Mouse (Mus musculus) heart, embryonic 15.5 days (tissue): ENCODE data around the gene Klhl12. TPM values are rescaled to one million over a fixed set of nuclear protein-coding genes. Genes with fewer than 3 reads are reported as not detected.

Experiments used
- ATAC-seq: fragments of 200-750 bp; cut with Nextera tagmentation; replicated peaks from 2 replicates; pipeline ENCODE4 v1.8.0; 2017; ENCODE audit warnings: low read depth, moderate TSS enrichment; ENCODE audit not compliant: insufficient number of reproducible peaks, insufficient read depth, low FRiP score
- H3K27ac ChIP-seq: fragments of 300-500 bp; sonication (generic); 2 replicates; pipeline ENCODE4 v1.5.1; 2015; ENCODE audit warnings: mild to moderate bottlenecking, inconsistent platforms
- H3K27me3 ChIP-seq: fragments of 300-500 bp; sonication (generic); 2 replicates; pipeline ENCODE4 v1.6.1; 2015; ENCODE audit warnings: inconsistent platforms
- H3K36me3 ChIP-seq: fragments of 300-500 bp; sonication (generic); 2 replicates; pipeline ENCODE4 v1.6.1; 2015; ENCODE audit warnings: mild to moderate bottlenecking, inconsistent platforms
- H3K4me1 ChIP-seq: fragments of 300-500 bp; sonication (generic); replicated peaks from 2 replicates; pipeline ENCODE4 v1.6.1; 2015; ENCODE audit warnings: inconsistent platforms
- H3K4me2 ChIP-seq: fragments of 300-500 bp; sonication (generic); 2 replicates; pipeline ENCODE4 v1.6.1; 2015; ENCODE audit warnings: inconsistent platforms, mild to moderate bottlenecking, moderate library complexity
- H3K4me3 ChIP-seq: fragments of 300-500 bp; sonication (generic); 2 replicates; pipeline ENCODE4 v1.5.1; 2015; ENCODE audit warnings: mild to moderate bottlenecking, inconsistent platforms
- H3K9ac ChIP-seq: fragments of 300-500 bp; sonication (generic); 2 replicates; pipeline ENCODE4 v1.6.1; 2015; ENCODE audit warnings: mild to moderate bottlenecking, inconsistent platforms
- H3K9me3 ChIP-seq: fragments of 300-500 bp; sonication (generic); replicated peaks from 2 replicates; pipeline ENCODE4 v1.6.1; 2016; ENCODE audit warnings: inconsistent platforms
- WGBS: fragments of 180-500 bp; shearing (Covaris S2); methylation state at CpG from one replicate; pipeline ENCODE4 v1.1.7; 2015; ENCODE audit warnings: mixed read lengths; 5-methylcytosine and 5-hydroxymethylcytosine counted together
- polyA plus RNA-seq: library from polyadenylated mRNA; unstranded; fragments of >200 nt; fragmentation: Nextera tagmentation; extraction: Ambion mirVana; gene quantifications from 2 replicates; pipeline ENCODE4 v1.2.1, GENCODE M21; 2015

Klhl12 gene
- polyA plus RNA-seq, 1 experiment from 2014 or later = 17.5 TPM

DNA sequence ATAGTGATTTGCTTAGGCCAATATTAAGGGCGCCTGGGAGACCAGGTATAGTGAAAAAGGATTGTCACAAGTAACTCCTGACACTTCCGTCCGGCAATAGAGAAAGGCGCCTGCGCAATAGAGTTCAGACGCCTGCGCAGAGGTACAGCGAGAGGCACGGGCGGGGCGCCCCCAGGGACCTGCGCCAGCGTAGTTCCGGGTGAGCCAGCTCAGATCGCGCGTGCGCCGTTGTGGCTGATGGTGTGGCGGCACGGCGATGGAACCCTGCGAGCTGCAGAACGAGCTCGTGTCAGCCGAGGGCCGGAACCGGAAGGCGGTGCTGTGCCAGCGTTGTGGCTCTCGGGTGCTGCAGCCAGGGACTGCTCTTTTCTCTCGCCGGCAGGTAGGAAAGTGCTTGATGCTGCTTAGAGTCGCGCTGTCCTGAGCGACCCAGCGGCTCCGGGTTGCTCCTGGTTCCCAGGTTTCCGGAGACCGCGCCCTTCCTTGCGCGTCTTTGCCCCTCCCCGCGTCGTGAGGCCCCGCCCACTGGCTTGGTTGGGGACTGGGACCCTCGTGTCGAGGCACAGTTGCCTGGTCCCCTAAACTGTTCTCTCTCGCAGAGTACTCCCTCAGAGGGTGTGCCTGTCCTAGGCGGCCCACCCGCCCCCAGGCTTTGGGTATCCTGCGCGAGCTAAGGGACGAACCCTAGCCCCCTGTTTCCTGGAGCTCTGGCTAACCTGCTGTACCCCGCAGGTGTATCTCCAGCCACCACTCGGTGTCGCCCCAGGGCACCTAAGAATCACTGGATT lies 39.3 kb downstream of the Klhl12 start, which contains the start of gene Rabif:
Gene Rabif, plus strand, starts transcription at position 221 of the 788 bp plus-strand sequence.
- Histone ChIP-seq H3K4me3 (peak within 1 kb of the TSS; percentile 80), H3K4me1 (peaks cover 14% of the 10 kb centered on the region), H3K36me3 (peaks cover 10% of the 10 kb centered on the region), H3K9ac (peak within 1 kb of the TSS; percentile 75), H3K27me3 (no peaks in the 10 kb centered on the region), H3K27ac (peak within 1 kb of the TSS; percentile 95), H3K4me2 (peak within 1 kb of the TSS; percentile 75), H3K9me3 (no peaks in the 10 kb centered on the region)
- ATAC-seq = peak; percentile 100
- WGBS = under 1% methylated on average over 52 of the region's 58 CpGs

DNA sequence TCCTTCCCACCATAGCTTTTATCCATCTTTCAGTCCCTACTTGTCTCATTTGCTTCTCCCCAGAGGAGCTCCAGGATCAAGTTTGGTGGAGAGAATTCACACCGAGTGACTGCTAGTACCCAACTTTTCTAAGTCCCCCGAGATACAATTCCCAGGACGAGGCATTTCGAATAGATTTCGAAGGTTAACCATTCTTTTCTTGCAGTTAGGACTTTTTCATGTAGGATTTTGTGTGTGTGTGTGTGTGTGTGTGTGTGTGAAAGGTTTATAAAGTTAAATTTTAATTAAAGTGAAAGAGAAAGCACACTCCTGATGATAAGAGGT lies 39.8 kb downstream of the Klhl12 start:
- Histone ChIP-seq H3K36me3 (peaks cover 4% of the 10 kb centered on the region), H3K4me1 (peaks cover 14% of the 10 kb centered on the region), H3K9me3 (no peaks in the 10 kb centered on the region), H3K4me3 (peak overlapping the region; percentile 80), H3K27ac (peak overlapping the region; percentile 95), H3K27me3 (no peaks in the 10 kb centered on the region), H3K9ac (peak overlapping the region; percentile 75), H3K4me2 (peak overlapping the region; percentile 75)
- ATAC-seq = no peak
- WGBS = 11% methylated on average over 5 of the region's 5 CpGs

DNA sequence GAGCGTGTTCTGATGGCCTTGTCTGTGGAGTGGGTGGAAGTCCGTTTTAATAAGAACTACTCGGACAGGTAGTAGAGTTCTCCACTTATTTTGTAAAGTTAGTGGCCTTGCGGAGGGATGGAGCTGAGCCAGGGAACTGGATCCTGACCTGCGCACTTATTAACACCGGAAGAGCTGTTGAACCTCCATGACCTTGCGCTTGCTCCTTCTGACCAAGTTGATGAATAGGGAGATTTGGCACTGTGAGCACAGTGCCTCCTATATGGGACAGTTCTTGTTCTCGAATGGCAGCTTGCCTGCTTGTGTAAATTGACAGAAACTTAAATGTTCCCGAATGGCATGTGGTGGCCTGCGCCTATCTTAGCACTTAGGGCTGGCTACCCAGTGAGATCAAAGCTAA lies 40.7 kb downstream of the Klhl12 start:
- peaks cover 14% of the 10 kb centered on the region for H3K4me1 ChIP-seq
- no peak overlapping the region for H3K9ac ChIP-seq
- H3K36me3 ChIP-seq = no peaks in the 10 kb centered on the region; the same call in 1 of the 2 replicates
- H3K4me3 ChIP-seq = peak overlapping the region; percentile 80; the same call in 1 of the 2 replicates
- no peaks in the 10 kb centered on the region for H3K27me3 ChIP-seq
- no peak for ATAC-seq
- H3K4me2 ChIP-seq = peak overlapping the region; percentile 75
- H3K27ac ChIP-seq = no peak overlapping the region
- WGBS = 80% methylated on average over 10 of the region's 10 CpGs
- no peaks in the 10 kb centered on the region for H3K9me3 ChIP-seq

DNA sequence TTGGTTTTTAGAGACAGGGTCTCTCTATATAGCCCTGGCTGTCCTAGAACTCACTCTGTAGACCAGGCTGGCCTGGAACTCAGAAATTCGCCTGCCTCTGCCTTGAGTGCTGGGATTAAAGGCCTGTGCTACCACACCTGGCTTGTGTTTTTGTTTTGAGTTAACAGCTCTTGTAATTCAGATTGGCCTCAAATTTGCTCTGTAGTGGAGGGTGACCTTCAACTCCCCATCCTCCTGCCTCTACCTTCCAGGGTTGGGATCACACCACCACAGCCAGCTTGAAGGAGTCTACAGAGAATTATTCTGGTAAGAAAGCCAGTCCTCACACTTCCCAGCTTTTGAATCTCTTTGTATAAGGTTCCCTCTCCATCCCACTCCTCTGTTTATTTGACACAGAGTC lies 45.6 kb downstream of the Klhl12 start:
- H3K4me2 ChIP-seq = no peak overlapping the region
- no peak overlapping the region for H3K27ac ChIP-seq
- ATAC-seq = no peak
- 89% methylated on average over 1 of the region's 1 CpGs for whole genome bisulfite sequencing
- H3K4me3 ChIP-seq = no peak overlapping the region
- H3K36me3 ChIP-seq = peaks cover 5% of the 10 kb centered on the region; the same call in 1 of the 2 replicates
- peaks cover 5% of the 10 kb centered on the region for H3K4me1 ChIP-seq
- H3K9me3 ChIP-seq = no peaks in the 10 kb centered on the region
- H3K27me3 ChIP-seq = no peaks in the 10 kb centered on the region
- H3K9ac ChIP-seq = no peak overlapping the region

DNA sequence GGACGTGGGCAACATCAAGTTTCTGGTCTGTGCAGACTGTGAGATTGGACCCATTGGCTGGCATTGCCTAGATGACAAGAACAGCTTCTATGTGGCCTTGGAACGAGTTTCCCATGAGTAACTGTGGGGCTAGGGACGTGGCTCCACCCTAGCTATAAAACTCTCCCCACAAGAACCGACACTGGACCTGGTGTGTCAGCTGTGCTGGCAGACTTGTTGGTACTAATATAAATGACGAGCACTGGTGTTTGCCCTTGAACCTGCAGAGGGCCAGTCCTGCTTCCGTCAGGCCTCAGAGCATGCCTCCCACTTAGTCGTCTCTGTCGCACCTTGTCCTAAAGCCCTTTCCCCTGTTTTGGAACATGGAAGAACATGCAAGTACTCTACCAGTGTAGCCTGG lies 50.9 kb downstream of the Klhl12 start:
- Histone ChIP-seq H3K9me3 (no peaks in the 10 kb centered on the region), H3K27me3 (no peaks in the 10 kb centered on the region), H3K27ac (no peak overlapping the region), H3K36me3 (peaks cover 24% of the 10 kb centered on the region), H3K9ac (no peak overlapping the region), H3K4me3 (no peak overlapping the region), H3K4me2 (no peak overlapping the region), H3K4me1 (no peaks in the 10 kb centered on the region)
- ATAC-seq = no peak
- 90% methylated on average over 8 of the region's 8 CpGs for WGBS

DNA sequence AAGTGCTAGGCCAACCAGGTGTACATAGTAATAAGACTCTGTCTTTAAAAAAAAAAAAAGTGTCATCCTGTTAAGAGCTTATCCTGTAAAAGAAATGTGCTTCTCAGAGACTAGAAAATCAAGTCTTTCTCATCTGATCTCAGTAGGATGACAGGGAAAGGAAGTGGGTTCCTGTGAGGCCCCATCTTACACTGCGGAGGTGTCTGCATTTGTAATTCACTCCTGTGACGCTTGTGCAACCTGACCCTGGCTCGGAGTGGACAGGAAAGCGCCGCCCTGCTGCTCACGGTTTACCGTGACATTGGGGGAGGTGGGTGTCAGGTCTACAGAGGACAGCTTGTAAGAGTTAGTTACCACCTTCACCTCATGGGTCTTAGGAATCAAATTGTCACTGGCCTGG lies 54.7 kb downstream of the Klhl12 start:
- Histone ChIP-seq H3K4me2 (no peak overlapping the region), H3K9me3 (no peaks in the 10 kb centered on the region), H3K36me3 (peaks cover 20% of the 10 kb centered on the region), H3K4me1 (peaks cover 10% of the 10 kb centered on the region), H3K4me3 (no peak overlapping the region), H3K27ac (no peak overlapping the region), H3K9ac (no peak overlapping the region), H3K27me3 (peaks cover 14% of the 10 kb centered on the region; the same call in 1 of the 2 replicates)
- no peak for ATAC-seq
- 50% methylated on average over 7 of the region's 7 CpGs for WGBS

DNA sequence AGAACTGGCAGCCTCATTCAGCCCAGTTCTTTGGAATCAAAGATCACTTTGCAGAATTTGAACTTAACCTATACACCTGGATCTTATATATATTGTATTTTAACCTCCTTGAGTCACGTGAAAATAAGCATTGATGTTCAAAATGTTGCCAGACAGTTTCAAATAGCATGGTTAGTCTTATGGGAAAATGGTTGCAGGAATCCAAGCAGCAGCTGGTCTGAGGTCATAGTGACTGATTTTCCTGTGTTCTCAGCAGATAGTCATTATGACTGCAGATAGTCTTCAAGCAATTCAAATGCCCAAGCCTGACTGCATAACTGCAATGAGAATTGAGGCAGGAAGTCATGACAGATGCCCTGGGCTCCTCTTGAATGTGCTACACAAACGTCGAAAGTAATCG lies 56.9 kb downstream of the Klhl12 start:
- WGBS = 63% methylated on average over 4 of the region's 4 CpGs
- no peak overlapping the region for H3K4me2 ChIP-seq
- H3K4me1 ChIP-seq = peaks cover 21% of the 10 kb centered on the region
- no peak for ATAC-seq
- no peaks in the 10 kb centered on the region for H3K9me3 ChIP-seq
- no peak overlapping the region for H3K27ac ChIP-seq
- H3K27me3 ChIP-seq = peaks cover 14% of the 10 kb centered on the region; the same call in 1 of the 2 replicates
- peaks cover 7% of the 10 kb centered on the region; the same call in 1 of the 2 replicates for H3K36me3 ChIP-seq
- H3K9ac ChIP-seq = no peak overlapping the region
- H3K4me3 ChIP-seq = no peak overlapping the region

DNA sequence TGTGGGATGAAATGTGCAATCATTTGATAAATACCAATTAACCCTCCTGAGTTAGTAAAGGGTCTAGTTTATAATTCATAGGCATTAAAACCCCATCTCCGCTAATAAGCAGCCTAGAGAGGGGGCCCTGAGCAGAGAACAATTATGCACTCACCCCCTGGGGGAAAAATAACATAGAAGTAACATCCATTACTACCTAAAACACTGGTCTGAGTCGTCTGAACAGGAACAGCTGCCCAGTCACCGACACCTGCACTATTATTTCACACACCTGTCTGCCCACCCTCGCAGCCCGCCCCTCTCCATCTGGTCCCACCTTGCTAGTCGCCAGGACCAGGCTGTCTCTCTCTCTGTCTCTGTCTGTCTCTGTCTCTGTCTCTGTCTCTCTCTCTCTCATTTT lies 57.3 kb downstream of the Klhl12 start:
- Histone ChIP-seq H3K4me2 (0 out of 2 replicates have a peak overlapping the region, but pooled peaks have one; percentile 93), H3K4me1 (peaks cover 21% of the 10 kb centered on the region), H3K4me3 (peak overlapping the region; percentile 55; the same call in 1 of the 2 replicates), H3K27ac (no peak overlapping the region), H3K9me3 (no peaks in the 10 kb centered on the region), H3K27me3 (peaks cover 14% of the 10 kb centered on the region; the same call in 1 of the 2 replicates), H3K36me3 (peaks cover 3% of the 10 kb centered on the region; the same call in 1 of the 2 replicates), H3K9ac (no peak overlapping the region)
- no peak for ATAC-seq
- WGBS = 62% methylated on average over 6 of the region's 6 CpGs

DNA sequence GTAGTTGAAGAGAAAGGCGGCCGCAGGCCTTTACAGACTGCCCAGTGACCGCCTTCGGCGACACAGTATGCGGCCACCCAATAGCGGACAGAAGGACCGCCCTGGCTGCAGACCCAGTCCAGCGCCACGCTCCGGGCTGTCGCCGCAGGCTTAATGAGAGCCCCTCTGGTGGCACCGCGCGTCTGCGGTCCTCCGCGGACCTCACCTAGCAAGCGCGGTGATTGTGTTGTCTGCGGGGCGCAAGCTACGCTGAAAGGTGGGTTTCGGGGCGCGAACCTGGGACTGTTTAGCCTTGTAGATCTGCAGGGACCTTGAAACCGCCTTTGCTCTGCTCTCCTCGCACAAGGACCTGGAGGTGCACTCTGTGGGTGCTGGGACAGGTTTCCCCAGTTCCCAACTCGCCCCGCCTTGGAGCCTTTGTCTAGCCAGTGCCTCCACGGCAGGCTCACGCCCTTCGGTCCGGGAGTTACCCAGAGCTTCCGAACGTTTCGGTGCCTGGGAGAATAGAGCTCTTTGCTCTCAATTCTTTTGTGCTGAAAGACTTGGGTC lies 58.1 kb downstream of the Klhl12 start:
- no peaks in the 10 kb centered on the region for H3K36me3 ChIP-seq
- 2% methylated on average over 38 of the region's 38 CpGs for WGBS
- ATAC-seq = no peak
- H3K9ac ChIP-seq = peak overlapping the region; percentile 57
- H3K27ac ChIP-seq = no peak overlapping the region
- H3K4me1 ChIP-seq = peaks cover 21% of the 10 kb centered on the region
- H3K4me2 ChIP-seq = peak overlapping the region; percentile 93
- H3K27me3 ChIP-seq = peaks cover 14% of the 10 kb centered on the region; the same call in 1 of the 2 replicates
- peak overlapping the region; percentile 55 for H3K4me3 ChIP-seq
- no peaks in the 10 kb centered on the region for H3K9me3 ChIP-seq

DNA sequence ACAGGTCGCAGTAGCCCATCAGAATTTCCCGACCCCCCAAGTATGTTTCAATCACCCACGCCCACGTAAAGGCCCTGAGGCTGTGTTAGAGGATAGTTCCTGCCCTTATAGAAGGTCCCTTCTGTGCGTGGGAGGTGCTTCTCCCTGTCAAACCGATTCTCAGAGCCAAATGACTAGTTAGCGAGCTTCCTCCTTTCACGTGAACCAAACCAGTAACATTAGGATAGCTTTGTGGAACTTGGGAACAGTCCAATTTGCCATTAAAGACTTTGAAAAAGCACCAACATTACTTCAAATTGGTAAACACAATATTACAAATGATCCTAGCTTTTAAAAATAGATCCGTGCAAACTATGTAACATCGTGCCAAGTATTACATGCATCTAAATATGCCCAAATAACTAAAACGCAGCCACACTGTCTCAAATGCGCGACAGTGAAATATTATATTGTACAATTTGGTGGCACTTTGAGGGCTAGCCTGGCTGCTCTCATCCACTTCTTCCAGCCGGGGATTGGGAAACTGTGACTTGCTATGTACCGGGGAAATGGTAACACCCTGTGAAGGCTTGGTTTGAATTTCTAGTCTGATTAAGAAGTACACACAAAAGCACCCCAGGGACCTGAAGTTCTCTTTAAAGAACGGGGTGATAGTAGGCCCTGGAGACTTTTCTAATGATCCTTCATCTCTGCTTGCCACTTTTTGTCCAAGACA lies 58.7 kb downstream of the Klhl12 start:
- no peak for ATAC-seq
- 43% methylated on average over 16 of the region's 16 CpGs for WGBS
- Histone ChIP-seq H3K27ac (no peak overlapping the region), H3K9ac (peak overlapping the region; percentile 57; the same call in 1 of the 2 replicates), H3K4me1 (peaks cover 22% of the 10 kb centered on the region), H3K27me3 (peaks cover 14% of the 10 kb centered on the region; the same call in 1 of the 2 replicates), H3K4me2 (peak overlapping the region; percentile 93), H3K36me3 (no peaks in the 10 kb centered on the region), H3K4me3 (peak overlapping the region; percentile 55), H3K9me3 (no peaks in the 10 kb centered on the region)

DNA sequence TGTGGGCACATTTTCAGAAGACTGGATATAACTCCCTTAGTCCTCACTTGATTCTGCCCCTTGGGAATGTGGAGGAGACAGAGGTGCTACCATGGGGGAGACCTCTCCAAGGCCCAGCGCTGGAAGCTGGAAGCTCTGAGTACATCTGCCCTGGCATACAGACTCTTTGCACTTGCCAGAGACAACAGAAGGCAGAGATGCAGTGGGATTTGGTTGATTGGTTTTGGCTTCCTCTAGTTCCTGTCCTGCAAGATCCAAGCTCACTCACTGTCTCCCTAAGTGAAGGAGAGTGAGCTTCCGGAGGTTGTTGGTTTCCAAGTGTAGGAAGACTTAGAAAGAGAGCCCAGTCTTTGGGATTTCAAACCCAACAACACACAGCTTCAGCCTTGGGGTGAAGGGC lies 60.6 kb downstream of the Klhl12 start:
- Histone ChIP-seq H3K36me3 (no peaks in the 10 kb centered on the region), H3K4me1 (peaks cover 22% of the 10 kb centered on the region), H3K27me3 (peaks cover 14% of the 10 kb centered on the region; the same call in 1 of the 2 replicates), H3K27ac (peak overlapping the region; percentile 71), H3K9ac (no peak overlapping the region), H3K9me3 (no peaks in the 10 kb centered on the region), H3K4me2 (0 out of 2 replicates have a peak overlapping the region, but pooled peaks have one; percentile 0), H3K4me3 (no peak overlapping the region)
- WGBS = 37% methylated on average over 2 of the region's 2 CpGs
- no peak for ATAC-seq
